Mouse (Mus musculus) mouse trophoblast stem cell (cell line): ENCODE measurements around the gene Rabep2.

Experiments
- in situ Hi-C, 2 experiments: fragments of 300-500 bp; cut with MseI, MboI; formaldehyde crosslinking; loops; 2 replicates in 1 of 2; 3 replicates in 1 of 2; pipeline ENCODE4 v1.15.1; 2025

Gene Rabep2

DNA sequence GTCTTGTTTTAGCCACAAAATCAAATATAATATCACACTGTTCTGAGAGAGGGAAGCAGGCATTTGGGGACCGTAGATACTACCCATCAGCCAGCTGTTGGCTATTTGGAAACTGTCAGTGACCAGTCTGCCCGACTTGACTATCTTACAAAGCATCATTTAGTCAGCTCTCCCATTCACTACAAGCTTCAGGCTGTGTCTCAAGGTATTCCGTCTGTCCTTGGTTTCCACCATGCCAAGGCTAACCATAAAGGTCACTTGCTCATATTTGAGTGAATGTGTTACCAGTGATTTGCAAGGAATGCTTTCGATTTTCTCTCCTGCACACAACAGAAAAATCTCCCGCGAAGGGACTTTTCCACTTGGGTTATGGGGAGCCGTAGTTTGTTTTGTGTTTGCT, 6.2 kb downstream of the Rabep2 start:
- in situ Hi-C loops, result no loop called here

DNA sequence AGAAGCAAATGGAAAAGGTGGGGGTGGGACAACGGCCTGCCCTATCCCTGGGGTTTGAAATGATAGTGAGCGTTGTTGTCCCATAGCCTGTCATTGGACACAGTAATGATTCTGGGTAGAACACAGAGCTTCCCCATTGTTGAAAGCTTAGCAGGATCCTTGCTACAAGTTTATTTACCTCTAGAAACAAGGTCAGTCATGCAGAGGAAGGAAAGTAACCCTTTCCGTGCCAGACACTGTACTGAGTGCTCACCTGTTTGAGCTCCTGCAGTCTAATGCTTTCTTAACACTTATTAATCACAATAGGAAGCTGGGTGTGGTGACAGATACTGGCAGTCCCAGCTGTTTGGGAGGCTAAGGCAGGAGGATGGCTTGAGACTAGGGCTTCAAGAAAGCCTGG, 7.2 kb downstream of the Rabep2 start:
- in situ Hi-C loops, result no loop called here

DNA sequence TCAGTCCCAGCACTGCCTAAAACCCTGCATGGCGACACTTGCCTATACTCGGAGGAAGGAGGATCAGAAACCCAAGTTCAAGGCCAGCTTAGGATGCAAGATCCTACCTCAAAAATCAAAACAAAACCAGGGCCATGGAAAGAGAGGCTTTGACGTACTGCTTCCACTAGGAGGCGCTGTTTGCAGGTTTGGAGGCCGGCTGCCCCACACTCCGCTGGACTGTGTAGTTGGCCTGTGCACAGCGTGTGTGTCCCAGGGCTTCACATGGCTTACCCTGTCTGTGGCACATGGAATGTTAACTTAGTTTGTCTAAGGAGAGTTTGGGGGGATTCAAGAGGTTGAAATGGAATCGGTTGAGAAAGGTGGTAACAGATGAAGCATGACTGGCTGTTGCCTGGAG, 8.3 kb downstream of the Rabep2 start:
- in situ Hi-C loops, result no loop called here

DNA sequence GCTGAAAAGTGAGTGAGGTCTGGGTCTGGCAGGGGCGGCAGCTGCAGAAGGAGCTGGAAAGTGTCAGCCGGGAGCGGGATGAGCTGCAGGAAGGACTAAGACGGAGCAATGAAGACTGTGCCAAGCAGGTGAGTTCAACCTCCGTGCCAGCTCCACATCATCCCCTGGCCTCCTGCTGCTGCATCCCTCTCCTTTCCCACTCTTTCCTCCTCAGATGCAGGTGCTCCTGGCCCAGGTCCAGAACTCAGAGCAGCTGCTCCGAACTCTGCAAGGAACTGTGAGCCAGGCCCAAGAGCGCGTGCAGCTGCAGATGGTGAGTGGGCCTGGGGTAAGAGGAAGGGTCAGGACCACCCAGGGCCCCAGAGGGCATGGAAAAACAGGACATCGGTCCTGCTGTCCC, 11.6 kb downstream of the Rabep2 start:
- in situ Hi-C loops, result no loop called here

DNA sequence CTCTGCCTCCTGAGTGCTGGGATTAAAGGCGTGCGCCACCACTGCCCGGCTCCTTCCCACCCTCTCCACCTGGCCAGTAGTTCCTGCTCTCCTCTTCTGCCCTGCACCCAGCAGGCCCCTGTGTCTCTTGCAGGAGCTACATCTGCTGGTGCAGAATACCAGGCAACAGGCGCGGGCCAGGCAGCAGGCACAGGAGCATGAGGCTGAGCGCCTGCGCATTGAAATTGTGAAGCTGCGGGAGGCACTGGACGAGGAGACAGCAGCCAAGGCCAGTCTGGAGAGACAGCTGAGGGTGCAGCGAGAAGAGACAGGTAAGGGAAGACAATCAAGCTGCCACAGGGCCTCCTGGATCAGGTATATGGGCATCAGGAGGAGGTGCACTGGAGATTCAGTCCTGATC, 15.4 kb downstream of the Rabep2 start:
- in situ Hi-C loops, result no loop called here

DNA sequence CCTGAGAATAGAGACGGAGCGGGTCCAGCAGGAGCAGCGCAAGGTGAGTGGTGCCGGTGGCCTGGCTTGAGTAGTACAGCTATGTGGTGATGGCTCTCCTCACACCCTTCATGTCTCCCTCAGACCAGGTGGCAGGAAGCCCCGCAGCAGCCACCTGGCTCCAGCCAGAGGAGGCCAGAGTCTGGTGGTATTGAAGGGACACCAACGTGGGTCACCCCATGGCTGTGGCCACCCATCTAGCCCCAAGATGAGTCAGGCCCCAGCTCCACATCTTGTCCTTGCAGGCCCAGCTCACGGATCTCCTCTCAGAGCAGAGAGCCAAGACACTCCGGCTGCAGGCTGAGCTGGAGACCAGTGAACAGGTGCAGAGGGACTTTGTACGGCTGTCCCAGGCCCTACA, 16.0 kb downstream of the Rabep2 start:
- in situ Hi-C loops, result no loop called here

DNA sequence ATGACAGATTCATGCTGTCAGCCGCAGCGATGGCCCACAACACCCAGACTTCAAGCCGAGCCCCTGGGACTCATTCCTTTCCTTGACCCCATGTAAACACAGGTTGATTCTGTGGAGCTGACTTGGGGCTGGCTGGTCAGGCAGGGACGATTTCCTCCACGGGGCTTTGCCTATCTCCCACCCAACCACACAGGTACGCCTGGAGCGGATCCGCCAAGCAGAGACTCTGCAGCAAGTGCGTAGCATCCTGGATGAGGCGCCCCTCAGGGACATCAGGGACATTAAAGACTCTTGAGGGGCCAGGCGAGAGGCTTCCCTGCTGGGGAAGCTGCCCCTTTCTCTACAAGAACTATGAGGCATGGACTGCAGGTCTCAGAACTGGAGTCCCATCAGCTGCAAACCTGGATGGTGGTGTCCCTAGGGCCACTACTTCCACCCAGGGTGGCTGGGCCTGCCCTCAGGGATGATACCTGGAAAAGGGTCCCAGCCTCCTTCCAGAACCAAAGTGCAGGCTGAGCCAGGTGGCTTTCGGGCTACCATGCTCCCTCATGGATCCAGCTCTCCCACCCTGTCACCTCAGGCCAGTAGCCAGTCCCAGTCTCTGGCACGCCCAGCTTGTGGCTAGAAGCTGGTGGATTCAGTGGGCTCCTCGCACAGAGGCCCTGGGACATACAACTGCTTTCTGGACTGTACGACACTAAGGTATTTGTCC, 16.7 kb downstream of the Rabep2 start:
- in situ Hi-C loops, result no loop called here

DNA sequence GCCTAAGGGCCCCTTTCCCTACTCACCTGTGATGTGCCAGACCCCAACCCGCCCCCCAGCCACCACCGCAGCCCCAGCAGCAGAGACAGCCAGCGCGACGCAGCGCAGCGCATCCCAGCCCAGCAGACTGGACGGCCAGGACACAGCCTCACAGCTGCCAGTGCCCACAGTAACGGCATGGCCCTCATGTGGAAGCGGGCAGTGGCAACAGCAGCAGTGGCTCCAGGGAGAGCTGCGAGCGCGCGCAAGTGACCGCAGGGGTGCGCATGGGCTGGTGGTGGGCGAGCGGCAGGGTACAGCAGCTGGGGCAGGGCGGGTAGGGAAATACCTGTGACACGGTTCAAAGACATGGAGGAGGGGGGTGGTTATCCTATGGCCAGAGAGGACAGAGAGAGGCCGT, 17.7 kb downstream of the Rabep2 start:
- in situ Hi-C loops, result no loop called here

DNA sequence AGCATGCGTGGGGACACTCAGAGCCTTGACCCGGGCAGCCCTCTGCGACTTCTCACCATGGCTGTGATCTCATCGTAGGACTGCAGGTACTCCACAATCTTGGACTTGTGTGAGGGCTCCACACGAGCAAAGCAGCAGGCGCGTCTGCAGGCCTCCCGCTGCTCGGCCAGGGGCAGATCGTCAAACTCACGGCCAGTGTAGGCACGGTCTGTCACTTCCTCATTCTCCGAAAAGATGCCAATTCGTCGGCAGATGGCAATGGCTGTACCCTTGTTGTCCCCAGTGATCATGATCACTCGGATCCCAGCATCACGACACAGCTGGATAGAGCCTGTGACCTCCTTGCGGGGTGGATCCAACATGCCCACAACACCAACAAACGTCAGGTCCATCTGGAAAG, 19.9 kb downstream of the Rabep2 start:
- in situ Hi-C loops, result no loop called here

DNA sequence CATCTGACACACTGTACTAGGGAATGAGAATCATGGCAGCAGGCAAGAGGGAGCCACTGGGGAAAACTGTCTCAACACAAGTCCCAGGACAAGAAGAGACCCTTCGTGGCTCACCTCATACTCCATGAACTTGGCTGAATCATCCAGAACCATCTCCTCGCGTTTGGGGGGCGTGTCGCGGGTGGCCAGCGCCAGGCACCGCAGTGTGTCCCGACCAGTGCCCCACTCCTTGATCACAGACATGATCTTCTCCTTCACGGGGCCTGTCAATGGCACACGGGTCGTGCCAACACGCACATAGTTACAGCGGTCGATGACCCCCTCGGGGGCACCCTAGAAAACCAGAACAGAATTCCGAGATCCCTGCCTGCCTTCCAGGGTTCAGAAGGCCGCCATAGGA, 21.4 kb downstream of the Rabep2 start:
- in situ Hi-C loops, result no loop called here

DNA sequence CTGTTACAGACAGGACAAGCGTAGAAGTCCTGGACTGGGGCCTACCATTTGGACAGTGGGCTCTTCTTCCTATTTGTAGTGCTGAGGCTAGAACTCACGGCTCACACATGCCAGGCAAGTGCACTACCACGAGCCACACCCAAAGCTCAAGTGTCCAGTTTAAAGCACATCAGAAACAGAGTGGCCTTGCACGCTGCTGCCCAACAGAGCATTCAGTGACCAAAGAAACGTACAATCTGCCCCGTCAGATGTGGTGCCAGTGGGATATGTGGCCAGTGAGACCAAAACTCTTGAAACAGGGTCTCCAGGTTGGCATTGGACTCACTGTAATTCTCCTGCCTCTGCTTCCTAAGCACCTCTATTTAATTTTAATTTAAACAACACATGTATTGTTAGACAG, 22.1 kb downstream of the Rabep2 start:
- in situ Hi-C loops, result no loop called here

DNA sequence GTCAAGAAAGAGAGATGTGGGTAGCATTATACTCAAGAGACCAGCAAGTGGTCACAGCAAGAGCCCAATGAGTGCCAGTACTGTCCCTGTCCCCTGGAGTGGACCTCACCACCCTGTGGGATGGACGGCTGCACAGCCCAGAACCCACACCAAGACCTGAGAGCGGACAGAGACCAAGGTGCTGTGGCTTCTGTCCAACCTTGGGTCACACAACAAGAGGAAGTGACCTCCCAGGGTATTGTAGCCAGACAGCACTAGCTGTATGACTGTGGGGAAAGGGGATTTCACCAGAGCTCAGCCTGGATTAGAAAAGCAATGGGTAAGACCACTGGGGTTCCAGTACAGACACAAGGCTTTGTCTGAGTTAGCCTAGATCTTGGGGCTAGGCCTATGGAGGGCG, 23.7 kb downstream of the Rabep2 start:
- in situ Hi-C loops, result no loop called here

DNA sequence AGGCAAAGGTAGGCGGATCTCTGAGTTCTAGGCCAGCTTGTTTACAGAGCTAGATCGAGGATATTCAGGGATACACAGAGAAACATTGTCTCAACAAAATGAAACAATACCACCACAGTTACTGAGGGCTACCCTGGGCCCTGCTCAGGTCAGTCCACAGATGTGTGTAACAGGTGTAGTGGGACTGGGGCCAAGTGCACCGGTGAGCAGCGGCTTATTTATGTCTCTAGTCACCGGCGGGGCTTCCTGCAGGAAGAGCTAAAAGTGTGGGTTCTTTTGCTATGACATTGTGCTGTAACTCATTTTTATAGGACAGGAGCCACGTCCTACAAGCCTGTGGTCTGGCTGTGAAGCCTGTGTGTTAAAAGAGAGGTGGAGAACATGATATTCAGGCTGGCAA, 25.3 kb downstream of the Rabep2 start:
- in situ Hi-C loops, result no loop called here

DNA sequence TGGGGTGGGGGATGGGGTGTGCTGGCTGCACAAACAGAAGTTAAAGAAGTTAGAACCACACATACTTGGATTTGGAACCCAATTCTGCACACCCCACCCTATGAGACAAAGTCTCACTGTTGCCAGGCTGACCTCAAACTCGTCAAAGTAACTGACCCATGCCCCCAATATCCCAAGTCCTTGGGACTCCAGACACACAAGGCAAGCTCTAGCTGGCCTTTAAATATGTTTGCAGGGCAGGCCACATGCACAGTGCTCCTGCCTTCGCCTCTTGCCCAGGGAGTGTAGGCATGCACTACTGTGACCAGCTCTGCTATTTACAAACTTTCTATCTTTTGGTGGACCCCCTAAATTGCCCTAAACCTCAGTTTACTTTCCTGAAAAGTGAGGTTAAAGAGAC, 26.7 kb downstream of the Rabep2 start:
- in situ Hi-C loops, result no loop called here

DNA sequence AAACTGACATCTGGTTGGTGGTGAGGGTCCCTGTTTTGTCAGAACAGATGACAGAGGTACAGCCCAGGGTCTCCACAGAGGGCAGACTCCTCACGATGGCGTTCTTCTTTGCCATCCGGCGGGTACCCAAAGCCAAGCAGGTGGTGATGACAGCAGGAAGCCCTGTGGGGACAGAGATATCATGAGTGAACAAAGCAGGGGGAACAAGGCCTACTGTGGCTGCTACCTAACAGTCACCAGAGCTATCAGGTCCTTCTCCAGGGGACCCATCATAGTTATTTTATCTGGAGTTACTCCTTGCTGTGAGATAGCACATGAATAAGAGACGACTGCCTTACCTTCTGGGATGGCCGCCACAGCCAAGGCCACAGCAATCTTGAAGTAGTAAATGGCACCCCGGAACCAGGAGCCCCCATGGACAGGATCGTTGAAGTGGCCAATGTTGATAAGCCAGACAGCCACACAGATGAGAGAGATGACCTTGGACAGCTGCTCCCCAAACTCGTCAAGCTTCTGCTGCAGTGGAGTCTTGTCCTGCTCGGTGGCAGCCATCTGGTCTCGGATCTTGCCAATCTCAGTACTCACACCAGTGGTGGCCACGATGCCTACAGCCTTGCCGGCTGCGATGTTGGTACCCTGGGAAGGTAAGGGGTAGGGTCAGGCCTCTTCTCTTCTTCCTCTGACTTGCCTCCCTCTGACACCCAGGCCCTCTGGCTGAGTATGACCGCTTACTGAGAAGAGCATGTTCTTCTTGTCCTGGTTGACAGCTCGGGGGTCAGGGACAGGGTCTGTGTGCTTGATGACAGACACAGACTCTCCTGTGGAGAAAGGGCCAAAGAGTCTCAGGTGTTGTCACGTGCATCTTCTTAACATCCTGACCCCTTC, 28.1 kb downstream of the Rabep2 start:
- in situ Hi-C loops, result no loop called here

DNA sequence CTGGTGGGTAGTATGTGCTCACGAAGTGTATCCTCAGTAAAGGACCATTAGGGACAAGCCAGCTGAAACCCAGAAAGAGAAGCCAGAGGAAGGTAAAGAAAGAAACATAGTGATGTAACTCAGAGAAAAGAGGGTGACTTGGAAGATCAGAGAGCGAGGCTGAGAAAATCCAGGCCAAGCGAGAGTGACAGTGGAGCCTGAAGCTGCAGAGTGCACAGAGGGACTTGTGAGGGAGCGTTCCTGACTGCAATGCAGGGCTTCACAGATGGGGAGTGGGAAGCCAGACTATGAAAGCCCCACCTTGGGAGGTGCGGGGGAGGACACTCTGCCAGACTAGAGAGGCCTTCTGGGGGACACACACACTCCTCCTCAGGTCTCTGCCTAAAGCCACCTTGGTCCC, 29.7 kb downstream of the Rabep2 start:
- in situ Hi-C loops, result no loop called here

DNA sequence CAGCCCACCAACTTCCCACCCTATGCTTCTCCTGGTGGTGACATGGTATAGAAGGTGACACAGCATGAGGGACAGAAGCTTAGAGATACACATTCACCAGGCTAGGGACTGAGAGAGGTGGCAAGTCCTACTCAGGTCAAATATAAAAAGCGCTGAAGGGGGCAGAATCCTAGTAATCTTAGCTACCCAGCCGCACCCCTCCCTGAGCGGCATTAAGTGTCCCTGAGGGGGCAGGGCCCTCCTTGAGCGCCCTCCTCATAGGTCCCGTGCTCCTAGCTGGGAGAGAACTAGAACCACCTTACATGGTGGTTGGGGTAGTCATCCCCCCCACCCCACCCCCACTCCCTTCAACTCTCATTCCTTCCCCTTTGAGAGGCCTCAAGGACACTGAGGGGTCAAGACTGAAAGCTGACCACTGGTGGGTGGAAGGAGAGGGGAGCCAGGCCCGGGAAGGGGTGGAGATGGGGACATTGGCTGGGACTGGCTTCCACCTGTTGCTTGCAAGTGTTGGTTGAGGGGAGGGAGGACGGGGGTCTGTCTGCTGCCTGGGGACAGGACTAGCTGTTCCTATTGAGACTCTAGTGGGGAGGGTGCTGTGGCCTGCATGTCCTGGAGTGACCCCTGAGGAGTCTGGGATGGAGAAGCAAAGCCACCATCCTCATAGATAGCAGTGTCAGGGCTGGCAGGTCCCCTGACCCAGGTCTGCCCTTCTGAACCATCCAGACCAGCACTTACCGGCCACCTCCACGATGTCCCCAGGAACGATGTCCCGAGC, 30.5 kb downstream of the Rabep2 start:
- in situ Hi-C loops, result no loop called here

DNA sequence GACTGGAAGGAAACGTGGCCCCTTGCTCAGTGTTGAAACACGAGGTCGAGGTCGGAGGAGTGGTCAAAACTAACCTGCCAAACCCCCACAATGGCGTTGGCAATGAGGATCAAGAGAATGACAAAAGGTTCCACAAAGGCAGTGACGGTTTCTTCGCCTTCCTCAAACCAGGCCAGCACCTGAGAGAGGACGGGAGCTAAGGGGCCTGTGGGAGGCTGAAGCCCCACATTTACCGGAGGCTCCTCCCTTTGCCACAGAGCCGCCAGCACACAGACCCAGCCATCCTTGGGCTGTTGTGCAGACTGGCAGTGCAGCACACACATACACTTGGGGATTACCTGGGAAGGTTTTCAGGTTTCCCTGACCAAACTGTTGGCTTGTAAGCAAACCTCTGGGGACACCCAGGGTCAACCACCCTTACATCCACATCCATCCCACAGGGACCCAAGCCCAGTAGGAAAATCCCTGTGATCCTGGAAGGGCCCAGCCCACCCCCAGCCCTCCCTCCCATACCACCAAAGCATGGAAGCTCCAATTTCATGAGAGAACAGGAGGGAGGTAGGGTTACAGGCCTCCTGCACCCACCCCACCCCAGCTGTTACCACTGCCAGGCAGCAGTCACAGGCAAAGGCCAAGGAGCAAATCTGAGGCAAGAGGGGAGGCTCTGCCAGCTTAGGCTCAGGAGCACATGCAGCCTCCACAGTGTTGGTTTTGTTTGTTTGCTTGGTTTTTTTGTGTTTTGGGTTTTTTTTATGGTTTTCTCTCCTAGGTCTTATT, 32.3 kb downstream of the Rabep2 start:
- in situ Hi-C loops, result no loop called here

DNA sequence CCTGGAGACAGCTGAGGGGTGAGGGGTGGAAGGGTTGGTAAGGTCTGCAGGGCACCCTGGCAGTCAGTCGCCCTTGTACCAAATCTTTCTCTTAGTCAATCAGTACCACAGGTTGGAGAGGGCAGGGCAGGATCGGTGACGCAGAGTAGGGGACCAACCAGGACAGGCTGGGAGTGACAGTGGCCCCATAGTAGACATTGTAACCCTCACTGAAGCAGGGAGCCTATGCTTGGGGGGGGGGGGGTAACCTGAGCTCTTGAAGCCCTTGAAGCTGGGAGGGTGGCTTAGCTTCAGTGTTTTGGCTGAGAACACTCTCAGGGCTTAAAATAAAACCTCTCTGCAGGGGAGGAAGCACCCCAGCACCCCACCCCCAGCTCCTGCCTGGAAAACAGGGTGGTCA, 33.1 kb downstream of the Rabep2 start:
- in situ Hi-C loops, result no loop called here

DNA sequence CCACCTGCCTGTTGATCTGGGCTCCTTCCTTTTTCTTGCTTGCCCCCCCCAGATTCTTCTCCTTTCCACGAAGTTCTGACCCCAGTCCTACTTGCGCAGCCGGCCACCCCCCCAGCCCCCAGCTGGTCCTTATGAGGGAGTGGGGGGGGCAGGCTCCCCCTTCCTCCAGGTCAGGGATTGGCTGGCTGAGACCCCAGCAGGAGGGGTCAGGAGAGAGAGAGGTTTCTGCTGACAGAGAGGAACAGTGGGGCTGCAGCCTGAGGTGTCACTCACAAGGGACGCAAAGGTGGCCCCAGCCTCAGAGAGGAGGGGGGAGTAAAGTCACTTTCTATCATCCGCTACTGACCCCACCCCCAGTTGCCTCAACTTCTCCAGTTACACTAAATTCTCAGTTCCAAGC, 34.4 kb downstream of the Rabep2 start, which contains the start of gene Atp2a1:
Gene Atp2a1 (minus strand): TSS at position 105 of the 400 bp plus-strand sequence.
- in situ Hi-C loops, result no loop called here

DNA sequence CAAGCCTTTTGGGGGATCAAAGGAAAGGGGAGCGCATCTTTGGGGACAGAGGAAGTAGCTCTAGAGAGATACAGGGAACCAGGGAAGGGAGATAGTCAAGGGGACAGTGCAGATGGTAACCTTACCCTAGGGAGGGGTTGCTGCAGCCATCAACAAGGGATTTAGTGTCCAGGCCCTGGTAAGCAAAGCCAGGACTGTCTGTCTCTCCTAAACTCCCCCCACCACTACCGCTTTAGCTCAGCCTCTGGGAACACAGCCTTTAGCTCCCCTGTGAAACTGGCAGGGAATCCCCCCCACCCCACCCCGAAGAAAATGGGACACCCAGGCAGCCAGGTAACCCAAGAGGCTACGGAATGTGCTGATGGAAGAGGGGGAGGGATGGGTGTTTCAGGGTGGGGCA, 35.0 kb downstream of the Rabep2 start:
- in situ Hi-C loops, result no loop called here

DNA sequence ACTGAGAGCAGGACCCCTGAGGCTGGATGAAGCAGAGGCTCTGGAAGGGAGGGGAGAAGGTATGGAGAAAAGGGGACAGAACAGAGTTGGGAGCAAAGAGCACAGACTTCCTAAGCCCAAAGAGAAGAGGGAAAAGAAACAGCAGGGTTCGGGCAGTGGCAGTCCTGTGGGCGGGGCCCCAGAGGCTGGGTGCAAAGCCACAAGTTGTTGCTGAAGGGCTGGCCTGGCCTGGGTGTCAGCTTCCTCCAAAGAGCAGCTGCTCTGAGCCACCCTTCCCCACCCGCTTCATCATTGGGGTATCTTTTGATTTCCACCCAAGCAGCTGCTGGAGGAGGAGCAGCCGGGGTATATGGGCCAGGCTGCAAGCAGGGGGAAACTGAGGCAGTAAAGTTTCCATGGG, 35.6 kb downstream of the Rabep2 start:
- in situ Hi-C loops, result no loop called here
